Mouse (Mus musculus) heart, adult 2 months (tissue): ENCODE measurements around the gene Mybpc2. TPM values are rescaled to one million over a fixed set of nuclear protein-coding genes. Genes with fewer than 3 reads are reported as not detected.

ENCODE experiments used
- DNase-seq, 2 experiments: peaks; one replicate each; pipeline ENCODE4 v3.0.0; 2021
- H3K27ac ChIP-seq: fragments of 200-600 bp; 2 replicates; pipeline ENCODE4 v1.8.1; 2022
- H3K27me3 ChIP-seq: fragments of 200-500 bp; 2 replicates; pipeline ENCODE4 v1.6.1; 2012; ENCODE audit warnings: mild to moderate bottlenecking, low read length, inconsistent platforms, mixed read lengths; ENCODE audit not compliant: control insufficient read depth, insufficient read depth
- H3K36me3 ChIP-seq: fragments of 200-500 bp; 2 replicates; pipeline ENCODE4 v1.6.1; 2012; ENCODE audit warnings: low read length, inconsistent platforms; ENCODE audit not compliant: control insufficient read depth, insufficient read depth
- H3K4me1 ChIP-seq: fragments of 200-500 bp; 2 replicates; pipeline ENCODE4 v1.6.1; 2011; ENCODE audit warnings: low read length; ENCODE audit not compliant: control insufficient read depth, insufficient read depth
- H3K4me3 ChIP-seq: fragments of 200-600 bp; 2 replicates; pipeline ENCODE4 v1.8.1; 2022
- H3K79me2 ChIP-seq: fragments of 200-500 bp; replicated peaks from 2 replicates; pipeline ENCODE4 v1.6.1; 2012; ENCODE audit warnings: mild to moderate bottlenecking, inconsistent platforms, low read length, moderate library complexity, mixed read lengths; ENCODE audit not compliant: control insufficient read depth, insufficient read depth
- H3K9ac ChIP-seq: fragments of 200-500 bp; 2 replicates; pipeline ENCODE4 v1.6.1; 2012; ENCODE audit warnings: low read depth, mild to moderate bottlenecking, control low read depth, inconsistent platforms, low read length, mixed read lengths
- CTCF ChIP-seq: fragments of 200-600 bp; IDR thresholded peaks from 2 replicates; pipeline ENCODE4 v1.8.1; 2022; ENCODE audit warnings: antibody characterized with exemption, mild to moderate bottlenecking, moderate library complexity
- EP300 ChIP-seq: fragments of 200-500 bp; IDR thresholded peaks from 2 replicates; pipeline ENCODE4 v1.6.1; 2011; ENCODE audit warnings: low read depth, low read length, control low read depth; ENCODE audit not compliant: insufficient read depth
- POLR2A ChIP-seq: fragments of 200-500 bp; IDR thresholded peaks from 2 replicates; pipeline ENCODE4 v1.6.1; 2011; ENCODE audit warnings: mild to moderate bottlenecking, low read depth, low read length, control low read depth; ENCODE audit not compliant: insufficient read depth
- WGBS: fragments of 180-500 bp; shearing (Covaris S2); methylation state at CpG from one replicate; pipeline ENCODE4 v1.1.7; 2018; 5-methylcytosine and 5-hydroxymethylcytosine counted together
- intact Hi-C: fragments of 180-260 bp; cut with DNase I; formaldehyde crosslinking; loops from one replicate; pipeline ENCODE4 v1.15.1; 2025
- polyA plus RNA-seq: library from polyadenylated mRNA; depleted of rRNA; stranded (reverse); fragments of >200 nt; gene quantifications from 2 replicates; pipeline ENCODE4 v1.2.3, GENCODE M21; 2012
- total RNA-seq, 2 experiments: library from RNA; stranded (reverse); gene quantifications; 2 replicates each; pipeline ENCODE4 v1.2.3; 2021

Mybpc2 gene
- total and polyA plus RNA-seq, 3 experiments = 7.1 to 16.7 (median 13.1) TPM

DNA sequence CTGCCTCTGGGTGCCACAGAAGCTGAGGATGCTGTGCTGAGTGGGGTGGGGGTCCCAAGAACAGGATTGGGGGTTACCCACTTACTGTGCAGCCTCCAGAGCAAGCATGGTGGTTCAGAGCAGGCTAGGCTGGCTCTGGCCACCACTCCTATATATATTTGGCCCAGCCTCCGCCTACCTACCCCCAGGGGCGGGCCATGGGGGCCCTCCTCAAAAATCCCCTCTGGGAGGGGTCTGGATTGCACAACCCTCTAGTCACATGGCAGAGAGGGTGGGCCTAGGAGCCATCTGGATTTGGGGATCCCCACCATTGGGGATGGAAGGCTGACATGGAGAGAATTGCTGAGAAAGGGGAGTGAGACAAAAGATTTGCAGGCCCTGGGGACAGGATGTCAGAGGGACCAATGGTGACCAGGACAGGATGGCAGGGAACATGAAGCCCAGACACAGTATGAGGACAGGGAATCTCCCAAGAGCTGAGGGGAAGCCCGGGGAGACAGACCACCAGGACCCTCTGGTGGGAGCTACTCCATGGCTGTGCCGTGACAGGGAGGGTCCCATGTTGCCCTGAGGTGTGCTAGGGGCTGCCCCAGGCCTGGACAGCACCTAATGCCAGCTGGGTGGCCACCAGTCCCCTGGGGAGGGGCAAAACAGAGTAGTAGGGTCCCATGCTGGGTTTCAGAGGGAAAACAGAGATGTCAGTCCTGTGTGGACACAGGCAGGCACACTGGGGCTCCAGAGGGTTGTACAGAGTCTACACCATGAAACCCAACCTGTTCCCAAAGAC, 7.7 kb upstream of the Mybpc2 start, which contains the start of gene Spib:
TSS of gene Spib (minus strand) at position 126 of the 787 bp plus-strand sequence.
- 77% methylated on average over 4 of the region's 4 CpGs for WGBS
- no peaks in the 10 kb centered on the region for H3K4me1 ChIP-seq
- intact Hi-C loops = no loop called here

DNA sequence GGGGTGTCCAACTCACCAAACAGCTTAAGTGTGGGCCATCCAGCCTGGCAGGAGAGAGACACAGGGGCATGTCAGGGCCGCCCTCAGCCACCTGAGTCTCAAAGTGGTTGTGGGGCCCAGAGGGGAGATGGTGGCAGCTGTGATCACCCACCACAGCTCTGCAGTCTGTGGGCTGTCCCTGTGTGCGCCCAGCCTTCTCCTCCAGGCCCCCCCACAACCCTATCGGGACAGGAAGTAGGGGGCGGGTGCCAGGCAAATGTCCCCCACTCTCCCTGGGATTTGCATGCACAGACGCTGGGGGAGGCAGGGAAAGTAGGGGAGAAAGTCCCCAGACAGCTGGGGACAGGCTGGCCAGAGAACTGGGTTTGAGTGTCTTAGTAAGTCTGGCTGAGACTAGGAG, 6.8 kb upstream of the Mybpc2 start:
- no peak overlapping the region for H3K9ac ChIP-seq

More for the DNA sequence above, 7.7 kb upstream of the Mybpc2 start, which contains the start of gene Spib:
- H3K27me3 ChIP-seq = no peaks in the 10 kb centered on the region
- H3K79me2 ChIP-seq = no peaks in the 10 kb centered on the region
- H3K4me3 ChIP-seq = no peak within 1 kb of the TSS
- no peak within 1 kb of the TSS for H3K27ac ChIP-seq
- no peaks in the 10 kb centered on the region for H3K36me3 ChIP-seq
- H3K9ac ChIP-seq = no peak within 1 kb of the TSS
- no peak for DNase-seq
- TF ChIP-seq EP300 (no peak), POLR2A (no peak), CTCF (no peak)

DNA sequence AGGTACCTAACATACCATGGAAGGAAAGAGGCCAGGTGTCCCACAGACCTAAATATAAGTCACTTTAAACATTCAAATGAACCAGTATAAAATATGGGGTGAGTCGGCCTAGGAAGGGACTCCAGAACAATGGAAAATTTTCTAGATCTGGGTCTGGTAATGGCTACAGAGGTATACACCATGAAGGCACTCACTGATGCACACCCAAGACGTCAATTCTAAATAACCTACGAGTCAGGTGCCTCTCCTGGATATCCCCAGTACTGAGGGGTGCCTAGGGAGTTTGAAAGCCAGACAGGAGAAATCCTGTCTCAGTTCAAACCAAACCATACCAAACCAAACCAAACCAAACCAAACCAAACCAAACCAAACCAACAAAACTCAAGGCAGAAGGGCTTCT, 6.1 kb upstream of the Mybpc2 start:
- no peaks in the 10 kb centered on the region for H3K36me3 ChIP-seq
- WGBS = 79% methylated on average over 3 of the region's 3 CpGs
- H3K4me3 ChIP-seq = no peak overlapping the region
- TF ChIP-seq CTCF (no peak), EP300 (no peak), POLR2A (no peak)
- peaks cover under 1% of the 10 kb centered on the region for H3K4me1 ChIP-seq
- intact Hi-C loops = no loop called here
- no peaks in the 10 kb centered on the region for H3K79me2 ChIP-seq
- no peak for DNase-seq
- H3K27ac ChIP-seq = no peak overlapping the region
- no peaks in the 10 kb centered on the region for H3K27me3 ChIP-seq
- no peak overlapping the region for H3K9ac ChIP-seq

More for the DNA sequence above, 6.8 kb upstream of the Mybpc2 start:
- no peak for DNase-seq
- no peaks in the 10 kb centered on the region for H3K79me2 ChIP-seq
- WGBS = 26% methylated on average over 5 of the region's 5 CpGs
- H3K36me3 ChIP-seq = no peaks in the 10 kb centered on the region
- H3K27ac ChIP-seq = no peak overlapping the region
- TF ChIP-seq CTCF (no peak), EP300 (no peak), POLR2A (no peak)
- no peak overlapping the region for H3K4me3 ChIP-seq
- intact Hi-C loops = no loop called here
- no peaks in the 10 kb centered on the region for H3K4me1 ChIP-seq
- H3K27me3 ChIP-seq = no peaks in the 10 kb centered on the region

GRCm38 (mm10) chr7:44529518-44529917, 5.1 kb upstream of the Mybpc2 start:
- 73% methylated on average over 5 of the region's 5 CpGs for WGBS
- H3K79me2 ChIP-seq = no peaks in the 10 kb centered on the region
- no peak overlapping the region for H3K27ac ChIP-seq
- no peaks in the 10 kb centered on the region for H3K27me3 ChIP-seq
- no peak for DNase-seq
- H3K4me1 ChIP-seq = peaks cover 4% of the 10 kb centered on the region
- H3K9ac ChIP-seq = no peak overlapping the region
- H3K4me3 ChIP-seq = no peak overlapping the region
- TF ChIP-seq EP300 (no peak), CTCF (no peak), POLR2A (no peak)
- intact Hi-C loops = no loop called here
- H3K36me3 ChIP-seq = no peaks in the 10 kb centered on the region

GRCm38 (mm10) chr7:44527483-44528398, 3.3 kb upstream of the Mybpc2 start:
- WGBS = 7% methylated on average over 40 of the region's 40 CpGs

More at GRCm38 (mm10) chr7:44527483-44528398, 3.3 kb upstream of the Mybpc2 start:
- TF ChIP-seq CTCF = peak; percentile 83
- TF ChIP-seq POLR2A = peak; percentile 52; the same call in 1 of the 2 replicates
- no peak for TF ChIP-seq EP300
- intact Hi-C loops = loop anchor here (2.0 kb wide), 1 partner anchor 19 kb away; no protein-coding TSS in a partner anchor
- peaks cover 4% of the 10 kb centered on the region for H3K4me1 ChIP-seq
- H3K4me3 ChIP-seq = peak overlapping the region; percentile 55
- peak overlapping the region; percentile 60 for H3K9ac ChIP-seq
- peak; percentile 77 to 85 for DNase-seq
- peak overlapping the region; percentile 84 for H3K27ac ChIP-seq
- no peaks in the 10 kb centered on the region for H3K27me3 ChIP-seq
- H3K36me3 ChIP-seq = no peaks in the 10 kb centered on the region
- H3K79me2 ChIP-seq = no peaks in the 10 kb centered on the region
